Mouse (Mus musculus): Measurements from ENCODE around the gene Gstcd. TPM values are rescaled to one million over a fixed set of nuclear protein-coding genes. Genes with fewer than 3 reads are reported as not detected.

The Gstcd gene
- polyA plus RNA-seq, 1 experiment from 2014 or later, result 2.0 TPM

GRCm38 (mm10) chr3:133108731-133109130 lies 16.9 kb upstream of the Gstcd start:
- Histone ChIP-seq H3K4me2 (replicated peaks; ENCODE audit: low read depth, low read length) (no peak overlapping the region), H3K9ac (replicated peaks; ENCODE audit: low read depth) (no peak overlapping the region), H3K4me1 (ENCODE audit: insufficient read depth, low read depth, low read length) (no peaks in the 10 kb centered on the region), H3K4me3 (ENCODE audit: low read depth, low read length) (no peak overlapping the region), H3K27ac (ENCODE audit: low read length) (no peak overlapping the region), H3K36me3 (ENCODE audit: insufficient read depth, low read length) (peaks cover 14% of the 10 kb centered on the region; the same call in 1 of the 2 replicates), H3K9me3 (ENCODE audit: low read length) (no peaks in the 10 kb centered on the region), H3K27me3 (replicated peaks; ENCODE audit: insufficient read depth, low read length) (no peaks in the 10 kb centered on the region)
- DNase-seq (ENCODE audit: low spot score) (peak; percentile 32), ATAC-seq (peak; percentile 43)
- WGBS, result 80% methylated on average over 4 of the region's 4 CpGs
- TF ChIP-seq EP300 (IDR thresholded peaks at IDR 0.05) (0 out of 2 replicates have a peak, but pooled peaks have one; percentile 19), CTCF (IDR thresholded peaks at IDR 0.05) (no peak)

GRCm38 (mm10) chr3:133104436-133104835 lies 12.6 kb upstream of the Gstcd start:
- Histone ChIP-seq H3K4me2 (replicated peaks; ENCODE audit: low read depth, low read length) (no peak overlapping the region), H3K4me1 (ENCODE audit: insufficient read depth, low read depth, low read length) (no peaks in the 10 kb centered on the region), H3K9me3 (ENCODE audit: low read length) (no peaks in the 10 kb centered on the region), H3K9ac (replicated peaks; ENCODE audit: low read depth) (no peak overlapping the region), H3K36me3 (ENCODE audit: insufficient read depth, low read length) (peaks cover 15% of the 10 kb centered on the region; the same call in 1 of the 2 replicates), H3K4me3 (ENCODE audit: low read depth, low read length) (no peak overlapping the region), H3K27ac (ENCODE audit: low read length) (no peak overlapping the region), H3K27me3 (replicated peaks; ENCODE audit: insufficient read depth, low read length) (no peaks in the 10 kb centered on the region)
- DNase-seq (ENCODE audit: low spot score) (no peak), ATAC-seq (no peak)
- TF ChIP-seq EP300 (IDR thresholded peaks at IDR 0.05), result no peak
- TF ChIP-seq CTCF (IDR thresholded peaks at IDR 0.05), result no peak
- WGBS, result 80% methylated on average over 3 of the region's 3 CpGs

GRCm38 (mm10) chr3:133103768-133104167 lies 11.9 kb upstream of the Gstcd start:
- TF ChIP-seq EP300 (IDR thresholded peaks at IDR 0.05), result no peak
- TF ChIP-seq CTCF (IDR thresholded peaks at IDR 0.05), result no peak
- no peak overlapping the region for H3K27ac ChIP-seq (ENCODE audit: low read length)
- no peaks in the 10 kb centered on the region for H3K4me1 ChIP-seq (ENCODE audit: insufficient read depth, low read depth, low read length)
- no peak overlapping the region for H3K4me2 ChIP-seq (replicated peaks; ENCODE audit: low read depth, low read length)
- H3K27me3 ChIP-seq (replicated peaks; ENCODE audit: insufficient read depth, low read length), result no peaks in the 10 kb centered on the region
- H3K4me3 ChIP-seq (ENCODE audit: low read depth, low read length), result no peak overlapping the region
- peaks cover 18% of the 10 kb centered on the region; the same call in 1 of the 2 replicates for H3K36me3 ChIP-seq (ENCODE audit: insufficient read depth, low read length)
- ATAC-seq, result no peak
- WGBS, result 68% methylated on average over 3 of the region's 3 CpGs
- DNase-seq (ENCODE audit: low spot score), result no peak
- no peak overlapping the region for H3K9ac ChIP-seq (replicated peaks; ENCODE audit: low read depth)
- H3K9me3 ChIP-seq (ENCODE audit: low read length), result no peaks in the 10 kb centered on the region

GRCm38 (mm10) chr3:133098909-133099308 lies 7.1 kb upstream of the Gstcd start:
- TF ChIP-seq EP300 (IDR thresholded peaks at IDR 0.05) (no peak), CTCF (IDR thresholded peaks at IDR 0.05) (no peak)
- ATAC-seq (no peak), DNase-seq (ENCODE audit: low spot score) (no peak)
- H3K4me2 ChIP-seq (replicated peaks; ENCODE audit: low read depth, low read length), result no peak overlapping the region
- H3K9me3 ChIP-seq (ENCODE audit: low read length), result no peaks in the 10 kb centered on the region
- no peak overlapping the region for H3K27ac ChIP-seq (ENCODE audit: low read length)
- 81% methylated on average over 2 of the region's 2 CpGs for WGBS
- H3K9ac ChIP-seq (replicated peaks; ENCODE audit: low read depth), result no peak overlapping the region
- no peaks in the 10 kb centered on the region for H3K4me1 ChIP-seq (ENCODE audit: insufficient read depth, low read depth, low read length)
- no peak overlapping the region for H3K4me3 ChIP-seq (ENCODE audit: low read depth, low read length)
- H3K36me3 ChIP-seq (ENCODE audit: insufficient read depth, low read length), result peaks cover 11% of the 10 kb centered on the region; the same call in 1 of the 2 replicates
- H3K27me3 ChIP-seq (replicated peaks; ENCODE audit: insufficient read depth, low read length), result no peaks in the 10 kb centered on the region

- Histone ChIP-seq H3K4me2 (replicated peaks; ENCODE audit: low read depth, low read length) (no peak overlapping the region), H3K36me3 (ENCODE audit: insufficient read depth, low read length) (peaks cover 8% of the 10 kb centered on the region; the same call in 1 of the 2 replicates), H3K27ac (ENCODE audit: low read length) (no peak overlapping the region), H3K4me1 (ENCODE audit: insufficient read depth, low read depth, low read length) (no peaks in the 10 kb centered on the region), H3K27me3 (replicated peaks; ENCODE audit: insufficient read depth, low read length) (no peaks in the 10 kb centered on the region), H3K9me3 (ENCODE audit: low read length) (no peaks in the 10 kb centered on the region), H3K4me3 (ENCODE audit: low read depth, low read length) (no peak overlapping the region), H3K9ac (replicated peaks; ENCODE audit: low read depth) (no peak overlapping the region)
- 91% methylated on average over 4 of the region's 4 CpGs for WGBS
- TF ChIP-seq CTCF (IDR thresholded peaks at IDR 0.05) (no peak), EP300 (IDR thresholded peaks at IDR 0.05) (no peak)
- ATAC-seq (no peak), DNase-seq (ENCODE audit: low spot score) (no peak)
Observed at GRCm38 (mm10) chr3:133098336-133098735, 6.5 kb upstream of the Gstcd start.

- 89% methylated on average over 6 of the region's 6 CpGs for WGBS
- Histone ChIP-seq H3K4me3 (ENCODE audit: low read depth, low read length) (no peak overlapping the region), H3K27ac (ENCODE audit: low read length) (no peak overlapping the region), H3K27me3 (replicated peaks; ENCODE audit: insufficient read depth, low read length) (no peaks in the 10 kb centered on the region), H3K36me3 (ENCODE audit: insufficient read depth, low read length) (peaks cover 8% of the 10 kb centered on the region; the same call in 1 of the 2 replicates), H3K4me2 (replicated peaks; ENCODE audit: low read depth, low read length) (no peak overlapping the region), H3K4me1 (ENCODE audit: insufficient read depth, low read depth, low read length) (0 out of 2 replicates have a peak, but pooled peaks cover 1% of the 10 kb centered on the region), H3K9ac (replicated peaks; ENCODE audit: low read depth) (no peak overlapping the region), H3K9me3 (ENCODE audit: low read length) (no peaks in the 10 kb centered on the region)
- ATAC-seq (no peak), DNase-seq (ENCODE audit: low spot score) (no peak)
- TF ChIP-seq CTCF (IDR thresholded peaks at IDR 0.05) (no peak), EP300 (IDR thresholded peaks at IDR 0.05) (no peak)
Observed at GRCm38 (mm10) chr3:133097936-133098335, 6.1 kb upstream of the Gstcd start.

- Histone ChIP-seq H3K36me3 (ENCODE audit: insufficient read depth, low read length) (peaks cover 8% of the 10 kb centered on the region; the same call in 1 of the 2 replicates), H3K9ac (replicated peaks; ENCODE audit: low read depth) (no peak overlapping the region), H3K4me2 (replicated peaks; ENCODE audit: low read depth, low read length) (no peak overlapping the region), H3K27me3 (replicated peaks; ENCODE audit: insufficient read depth, low read length) (no peaks in the 10 kb centered on the region), H3K4me1 (ENCODE audit: insufficient read depth, low read depth, low read length) (peaks cover 6% of the 10 kb centered on the region; the same call in 1 of the 2 replicates), H3K9me3 (ENCODE audit: low read length) (no peaks in the 10 kb centered on the region), H3K4me3 (ENCODE audit: low read depth, low read length) (no peak overlapping the region), H3K27ac (ENCODE audit: low read length) (no peak overlapping the region)
- ATAC-seq, result no peak
- TF ChIP-seq EP300 (IDR thresholded peaks at IDR 0.05) (no peak), CTCF (IDR thresholded peaks at IDR 0.05) (no peak)
- DNase-seq (ENCODE audit: low spot score), result no peak
- WGBS, result 25% methylated on average over 1 of the region's 1 CpGs
Observed at GRCm38 (mm10) chr3:133094305-133094704, 2.5 kb upstream of the Gstcd start.

Measured in lung, postnatal 0 days (tissue).